Mouse (Mus musculus) kidney, adult 2 months (tissue): ENCODE measurements around the gene Slc15a4. TPM values are rescaled to one million over a fixed set of nuclear protein-coding genes. Genes with fewer than 3 reads are reported as not detected.

Experiments
- DNase-seq: peaks from one replicate; pipeline ENCODE4 v3.0.0; 2021
- H3K27ac ChIP-seq: fragments of 200-500 bp; 2 replicates; pipeline ENCODE4 v1.5.1; 2012; ENCODE audit warnings: low read depth, low read length, control low read depth, inconsistent platforms; ENCODE audit not compliant: insufficient read depth
- H3K27me3 ChIP-seq: fragments of 200-500 bp; replicated peaks from 2 replicates; pipeline ENCODE4 v1.6.1; 2012; ENCODE audit warnings: mild to moderate bottlenecking, moderate library complexity, low read length, inconsistent platforms; ENCODE audit not compliant: control insufficient read depth, insufficient read depth
- H3K36me3 ChIP-seq: fragments of 200-500 bp; 2 replicates; pipeline ENCODE4 v1.6.1; 2012; ENCODE audit warnings: mild to moderate bottlenecking, moderate library complexity, low read length, inconsistent platforms; ENCODE audit not compliant: control insufficient read depth, insufficient read depth
- H3K4me1 ChIP-seq: fragments of 200-500 bp; 2 replicates; pipeline ENCODE4 v1.6.1; 2011; ENCODE audit warnings: low read length; ENCODE audit not compliant: control insufficient read depth, insufficient read depth
- H3K4me3 ChIP-seq: fragments of 200-500 bp; 2 replicates; pipeline ENCODE4 v1.5.1; 2011; ENCODE audit warnings: mild to moderate bottlenecking, low read depth, low read length, control low read depth; ENCODE audit not compliant: insufficient read depth
- CTCF ChIP-seq: fragments of 200-500 bp; conservative IDR thresholded peaks from 2 replicates; pipeline ENCODE4 v1.5.1; 2011; ENCODE audit warnings: low read depth, mild to moderate bottlenecking, control low read depth, low read length, moderate library complexity, mixed read lengths; ENCODE audit not compliant: insufficient read depth, insufficient read length
- POLR2A ChIP-seq: fragments of 200-500 bp; IDR thresholded peaks from one replicate; pipeline ENCODE4 v1.6.1; 2011; ENCODE audit warnings: low read depth, low read length, control low read depth
- WGBS: fragments of 180-500 bp; shearing (Covaris S2); methylation state at CpG from one replicate; pipeline ENCODE4 v1.1.7; 2018; 5-methylcytosine and 5-hydroxymethylcytosine counted together
- polyA plus RNA-seq: library from polyadenylated mRNA; depleted of rRNA; stranded (reverse); fragments of >200 nt; gene quantifications from 2 replicates; pipeline ENCODE4 v1.2.3, GENCODE M21; 2012

The Slc15a4 gene
- polyA plus RNA-seq, 1 experiment = 20.6 TPM

DNA sequence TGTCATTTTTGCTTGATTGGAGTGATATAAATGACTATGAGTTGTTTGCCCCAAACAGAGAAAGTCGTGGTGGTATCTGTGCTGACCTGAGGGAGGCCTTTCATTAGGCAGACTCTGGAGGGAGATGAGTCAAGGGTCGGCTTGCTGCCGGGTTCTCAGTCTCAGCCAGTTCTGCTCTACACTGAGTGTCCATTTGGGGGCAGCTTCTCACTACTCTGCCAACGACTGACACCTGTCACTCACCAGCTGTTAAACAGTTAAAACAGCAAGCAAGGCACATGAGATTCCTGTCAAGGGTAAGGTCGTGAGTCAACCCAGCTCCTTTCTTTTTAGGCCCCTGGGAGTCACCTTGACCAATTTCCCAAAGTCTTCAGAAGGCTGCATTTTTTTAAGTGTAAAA lies 40.3 kb downstream of the Slc15a4 start:
- H3K36me3 ChIP-seq = no peaks in the 10 kb centered on the region
- TF ChIP-seq POLR2A = no peak
- no peak for TF ChIP-seq CTCF

DNA sequence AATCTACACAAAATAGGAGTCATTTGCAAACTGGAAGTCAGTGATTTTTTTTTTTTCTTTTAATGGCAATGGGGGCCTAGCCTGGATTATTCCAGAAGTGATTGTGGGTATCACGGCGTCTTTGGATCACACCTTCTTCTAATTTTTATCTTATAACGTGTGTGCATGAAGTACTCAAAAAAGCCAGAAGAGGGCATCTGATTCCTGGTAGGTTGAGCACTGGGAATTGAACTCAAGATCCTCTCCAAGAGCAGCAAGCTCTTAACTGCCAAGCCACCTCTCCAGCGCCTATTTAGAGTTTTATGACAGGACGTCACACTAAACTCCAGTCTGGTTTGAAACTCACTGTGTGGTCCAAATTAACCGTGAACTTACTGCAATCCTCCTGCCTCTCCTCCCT lies 44.8 kb downstream of the Slc15a4 start:
- Histone ChIP-seq H3K27me3 (no peaks in the 10 kb centered on the region), H3K36me3 (no peaks in the 10 kb centered on the region), H3K4me3 (no peak overlapping the region), H3K27ac (no peak overlapping the region), H3K4me1 (no peaks in the 10 kb centered on the region)
- TF ChIP-seq CTCF = no peak
- TF ChIP-seq POLR2A = no peak
- no peak for DNase-seq
- WGBS = 60% methylated on average over 6 of the region's 6 CpGs

More for the DNA sequence above, 40.3 kb downstream of the Slc15a4 start:
- H3K27ac ChIP-seq = no peak overlapping the region
- H3K4me3 ChIP-seq = no peak overlapping the region
- H3K4me1 ChIP-seq = no peaks in the 10 kb centered on the region
- 55% methylated on average over 5 of the region's 5 CpGs for WGBS
- no peak for DNase-seq
- H3K27me3 ChIP-seq = no peaks in the 10 kb centered on the region

DNA sequence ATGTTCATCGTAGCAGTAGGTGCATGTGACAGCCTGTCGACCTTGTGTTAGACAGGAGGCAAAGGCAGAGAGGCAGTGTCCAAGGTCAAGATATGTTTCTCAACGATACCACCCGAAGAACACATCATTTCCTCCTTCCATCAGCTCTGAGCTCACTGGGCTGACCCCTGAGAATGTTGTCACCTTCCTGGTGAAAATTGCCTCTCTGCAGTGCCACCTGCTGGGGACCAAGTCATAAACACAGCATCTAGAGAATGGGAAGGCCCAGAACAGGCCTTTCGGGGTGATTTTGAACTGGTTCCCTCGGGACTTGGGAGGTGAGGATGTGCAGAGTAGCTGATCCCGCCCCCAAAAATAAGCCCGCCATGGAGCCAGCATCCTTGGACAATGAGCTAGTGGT lies 49.0 kb downstream of the Slc15a4 start:
- peak; percentile 34; the same call in 1 of the 2 replicates for TF ChIP-seq CTCF
- no peak for TF ChIP-seq POLR2A
- Histone ChIP-seq H3K27me3 (no peaks in the 10 kb centered on the region), H3K27ac (no peak overlapping the region), H3K4me3 (no peak overlapping the region), H3K36me3 (no peaks in the 10 kb centered on the region), H3K4me1 (no peaks in the 10 kb centered on the region)
- 86% methylated on average over 8 of the region's 8 CpGs for WGBS
- no peak for DNase-seq

DNA sequence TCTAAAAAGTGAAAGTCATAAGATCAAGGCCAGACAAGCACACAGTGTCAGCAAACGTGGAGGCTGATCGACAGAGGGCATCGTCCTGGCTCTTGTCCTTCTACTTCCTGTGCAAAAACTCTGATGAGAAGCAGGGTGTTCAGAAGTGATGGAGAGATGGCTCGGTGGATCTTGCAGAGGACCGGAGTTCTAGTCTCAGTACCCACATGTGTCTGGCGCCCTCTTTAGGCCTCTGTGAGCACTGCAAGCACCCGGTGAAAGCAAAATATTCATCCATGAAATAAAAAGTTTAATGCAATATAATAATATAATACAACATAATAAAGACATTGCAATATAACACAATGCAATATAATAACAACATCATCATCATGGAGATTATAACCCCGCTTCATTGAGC lies 55.3 kb downstream of the Slc15a4 start:
- H3K27me3 ChIP-seq = no peaks in the 10 kb centered on the region
- no peak overlapping the region for H3K4me3 ChIP-seq
- no peak for DNase-seq
- 58% methylated on average over 8 of the region's 8 CpGs for WGBS
- TF ChIP-seq POLR2A (no peak), CTCF (peak; percentile 39)
- no peaks in the 10 kb centered on the region for H3K4me1 ChIP-seq
- no peak overlapping the region for H3K27ac ChIP-seq
- H3K36me3 ChIP-seq = no peaks in the 10 kb centered on the region

DNA sequence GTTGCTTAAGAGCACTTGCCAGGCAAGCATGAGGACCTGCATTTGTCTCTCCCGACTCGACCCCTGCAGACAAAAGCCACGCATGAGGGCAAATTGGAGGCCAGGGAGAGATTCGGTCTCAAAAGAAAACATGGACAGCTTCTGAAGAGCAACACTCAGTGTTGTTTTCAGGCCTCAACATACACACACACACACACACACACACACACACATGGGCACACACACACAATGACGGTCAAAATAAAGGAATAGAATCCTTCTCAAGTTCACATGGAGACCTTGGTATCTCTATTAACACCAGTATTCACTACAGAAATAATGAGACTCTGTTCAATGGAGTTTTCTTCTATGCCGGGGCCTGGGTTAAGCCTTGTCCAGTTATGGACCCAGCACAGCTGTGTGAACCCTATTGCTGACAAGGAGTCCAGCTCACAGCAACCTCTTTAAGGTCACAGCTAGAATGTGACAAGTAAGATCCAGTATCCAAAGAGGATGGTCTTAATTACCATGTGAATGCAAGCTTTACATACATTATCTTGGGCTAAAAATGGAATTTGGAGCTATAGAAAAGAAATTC lies 65.4 kb downstream of the Slc15a4 start:
- DNase-seq = no peak
- no peaks in the 10 kb centered on the region for H3K4me1 ChIP-seq
- TF ChIP-seq POLR2A (no peak), CTCF (no peak)
- no peak overlapping the region for H3K27ac ChIP-seq
- WGBS = 83% methylated on average over 6 of the region's 6 CpGs
- H3K27me3 ChIP-seq = no peaks in the 10 kb centered on the region
- H3K36me3 ChIP-seq = no peaks in the 10 kb centered on the region
- no peak overlapping the region for H3K4me3 ChIP-seq

DNA sequence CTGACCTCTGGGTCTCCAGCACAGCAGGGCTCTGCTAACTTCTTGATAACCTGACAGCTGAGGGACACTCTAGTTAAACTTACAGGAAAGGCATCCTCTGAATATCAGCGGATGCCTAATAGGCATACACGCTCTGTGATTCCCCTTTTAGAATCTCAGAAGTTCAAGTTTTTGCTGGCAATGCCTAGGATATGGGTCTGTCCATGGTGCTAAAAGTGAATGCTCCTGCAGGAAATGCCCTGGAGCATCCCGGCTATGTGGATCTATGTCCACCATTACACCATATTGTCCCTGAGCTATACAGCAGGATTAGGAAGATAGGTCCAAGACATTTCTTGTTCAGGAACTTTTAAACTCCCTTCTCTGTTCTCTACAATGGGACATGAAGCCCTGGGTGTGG lies 71.6 kb downstream of the Slc15a4 start:
- TF ChIP-seq CTCF = no peak
- Histone ChIP-seq H3K36me3 (no peaks in the 10 kb centered on the region), H3K4me1 (no peaks in the 10 kb centered on the region), H3K4me3 (no peak overlapping the region), H3K27ac (no peak overlapping the region), H3K27me3 (no peaks in the 10 kb centered on the region)
- WGBS = 79% methylated on average over 3 of the region's 3 CpGs
- DNase-seq = no peak

DNA sequence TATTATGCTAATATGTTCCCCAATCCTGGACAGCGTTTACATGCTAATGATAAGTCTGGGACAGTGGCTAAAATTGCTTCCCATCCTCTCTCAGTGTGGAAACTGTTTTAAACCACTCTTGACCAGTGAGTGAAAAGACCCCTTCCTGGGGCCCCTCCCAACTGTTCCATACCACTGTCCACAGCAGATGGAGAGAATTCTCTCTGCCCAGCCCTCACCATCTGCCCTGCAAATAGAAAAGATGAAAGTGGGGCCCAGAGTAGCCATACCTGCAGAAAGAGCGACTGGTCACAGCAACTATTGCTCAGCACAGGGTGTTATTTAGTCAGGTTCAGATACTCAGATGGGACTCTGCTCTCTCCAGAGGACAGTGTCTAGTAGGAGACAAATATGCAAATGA lies 84.6 kb downstream of the Slc15a4 start:
- WGBS = 69% methylated on average over 2 of the region's 2 CpGs
- no peaks in the 10 kb centered on the region for H3K36me3 ChIP-seq
- TF ChIP-seq CTCF = no peak
- TF ChIP-seq POLR2A = no peak
- H3K27me3 ChIP-seq = no peaks in the 10 kb centered on the region
- no peak overlapping the region for H3K4me3 ChIP-seq
- no peak overlapping the region for H3K27ac ChIP-seq
- H3K4me1 ChIP-seq = no peaks in the 10 kb centered on the region
- no peak for DNase-seq
